Mouse (Mus musculus) CH12.LX (cell line): ENCODE measurements around the gene Ostm1. TPM values are rescaled to one million over a fixed set of nuclear protein-coding genes. Genes with fewer than 3 reads are reported as not detected.

Experiments
- DNase-seq: peaks from one replicate; pipeline ENCODE4 v3.0.0-alpha.2; 2013; ENCODE audit errors: extremely low read depth
- H3K27ac ChIP-seq: 2 replicates; pipeline ENCODE4 v1.5.1; 2012; ENCODE audit warnings: low read depth, mild to moderate bottlenecking, control low read depth, moderate library complexity; ENCODE audit not compliant: insufficient read depth
- H3K27me3 ChIP-seq: replicated peaks from 2 replicates; pipeline ENCODE3; 2012; ENCODE audit warnings: inconsistent platforms
- H3K36me3 ChIP-seq, 2 experiments: replicated peaks in 1 of 2; 2 replicates each; pipeline versions ENCODE3 to v1.6.1; 2012; ENCODE audit warnings: inconsistent platforms in 1 of 2, low read length in 1 of 2, mild to moderate bottlenecking in 1 of 2, mixed read lengths in 1 of 2, moderate library complexity in 1 of 2; ENCODE audit not compliant: control insufficient read depth in 1 of 2, insufficient read depth in 1 of 2
- H3K4me1 ChIP-seq, 2 experiments: 2 replicates each; pipeline ENCODE4 v1.6.1; 2012; ENCODE audit warnings: inconsistent platforms in 1 of 2, moderate library complexity in 1 of 2; ENCODE audit not compliant: insufficient read depth in 2 of 2, control insufficient read depth in 1 of 2
- H3K4me2 ChIP-seq: 2 replicates; pipeline ENCODE4 v1.6.1; 2012; ENCODE audit warnings: low read depth, mild to moderate bottlenecking, control low read depth; ENCODE audit not compliant: poor library complexity, insufficient read depth, severe bottlenecking
- H3K4me3 ChIP-seq, 3 experiments: fragments of 150-350 bp in 1 of 3; sonication (generic) in 1 of 3; replicated peaks in 1 of 3; 2 replicates each; pipeline versions ENCODE3 to v1.5.1; 2011 to 2012; ENCODE audit warnings: low read depth in 2 of 3, low read length in 2 of 3, mild to moderate bottlenecking in 2 of 3, moderate library complexity in 2 of 3, control low read depth in 1 of 3, improper control_type of control experiment in 1 of 3, inconsistent platforms in 1 of 3, mixed read lengths in 1 of 3; ENCODE audit not compliant: poor library complexity in 1 of 3
- H3K79me2 ChIP-seq: replicated peaks from 2 replicates; pipeline ENCODE4 v1.6.1; 2012; ENCODE audit warnings: mild to moderate bottlenecking, moderate library complexity; ENCODE audit not compliant: control insufficient read depth, poor library complexity, insufficient read depth, severe bottlenecking; ENCODE audit errors: extremely low read depth
- H3K9ac ChIP-seq: 2 replicates; pipeline ENCODE4 v1.6.1; 2012; ENCODE audit warnings: low read depth, mild to moderate bottlenecking, control low read depth, moderate library complexity; ENCODE audit not compliant: insufficient read depth
- H3K9me3 ChIP-seq: replicated peaks from 2 replicates; pipeline ENCODE3; 2012; ENCODE audit warnings: low read length, inconsistent platforms, mixed read lengths
- BHLHE40 ChIP-seq: IDR thresholded peaks from 2 replicates; pipeline ENCODE4 v1.6.1; 2011; ENCODE audit warnings: mild to moderate bottlenecking, low read depth, low read length, improper control_type of control experiment
- CTCF ChIP-seq, 2 experiments: IDR thresholded peaks in 1 of 2; conservative IDR thresholded peaks in 1 of 2; 2 replicates each; pipeline ENCODE4 v1.5.1; 2011 to 2012; ENCODE audit warnings: low read depth in 2 of 2, low read length in 2 of 2, improper control_type of control experiment in 1 of 2, inconsistent platforms in 1 of 2, mild to moderate bottlenecking in 1 of 2, moderate library complexity in 1 of 2
- ETS1 ChIP-seq: conservative IDR thresholded peaks from 2 replicates; pipeline ENCODE4 v1.6.1; 2012; ENCODE audit warnings: low read depth, mild to moderate bottlenecking, inconsistent platforms, low read length, improper control_type of control experiment, moderate library complexity
- IRF4 ChIP-seq: IDR thresholded peaks from 2 replicates; pipeline ENCODE4 v1.6.1; 2014; ENCODE audit warnings: low read depth, mild to moderate bottlenecking, inconsistent platforms, low read length, improper control_type of control experiment
- RAD21 ChIP-seq: IDR thresholded peaks from 2 replicates; pipeline ENCODE4 v1.6.1; 2011; ENCODE audit warnings: low read depth, mild to moderate bottlenecking, low read length, improper control_type of control experiment, moderate library complexity
- SIN3A ChIP-seq: IDR thresholded peaks from 2 replicates; pipeline ENCODE4 v1.6.1; 2012; ENCODE audit warnings: low read length, improper control_type of control experiment, inconsistent platforms
- TBP ChIP-seq: conservative IDR thresholded peaks from 2 replicates; pipeline ENCODE4 v1.6.1; 2011; ENCODE audit warnings: low read depth, low read length, improper control_type of control experiment
- USF2 ChIP-seq: conservative IDR thresholded peaks from 2 replicates; pipeline ENCODE4 v1.6.1; 2011; ENCODE audit warnings: low read depth, low read length, improper control_type of control experiment
- dilution Hi-C: fragments of 300-500 bp; cut with MboI; formaldehyde crosslinking; loops from 2 replicates; pipeline ENCODE4 v1.14.3; 2020; ENCODE audit warnings: low sequenced_read_pairs; ENCODE audit not compliant: extremely low pct_unique_long_range_greater_than_20kb, extremely low pct_ligation_motif_present
- in situ Hi-C: fragments of 300-500 bp; cut with MboI; formaldehyde crosslinking; loops from 3 replicates; pipeline ENCODE4 v1.14.3; 2019; ENCODE audit warnings: low sequenced_read_pairs, low pct_ligation_motif_present, low pct_unique_long_range_greater_than_20kb, mixed read lengths
- polyA plus RNA-seq: library from polyadenylated mRNA; unstranded; fragments of >175 nt; gene quantifications from 2 replicates; pipeline ENCODE4 v1.2.1, GENCODE M21; 2012; ENCODE audit warnings: low read depth; ENCODE audit not compliant: insufficient read length
- total RNA-seq, 2 experiments: library from RNA; depleted of rRNA; stranded (reverse); fragments of 300-350 nt in 1 of 2; fragments of >200 nt in 1 of 2; gene quantifications; 2 replicates each; pipeline ENCODE4 v1.2.3; 2012 to 2014

Ostm1 gene
- total and polyA plus RNA-seq, 3 experiments, result 19.4 to 30.2 (median 19.4) TPM

GRCm38 (mm10) chr10:42591993-42592686 is 8.5 kb downstream of the Ostm1 start:
- DNase-seq, result no peak
- peaks cover 37% of the 10 kb centered on the region for H3K27me3 ChIP-seq
- dilution Hi-C loops, result no loop called here

DNA sequence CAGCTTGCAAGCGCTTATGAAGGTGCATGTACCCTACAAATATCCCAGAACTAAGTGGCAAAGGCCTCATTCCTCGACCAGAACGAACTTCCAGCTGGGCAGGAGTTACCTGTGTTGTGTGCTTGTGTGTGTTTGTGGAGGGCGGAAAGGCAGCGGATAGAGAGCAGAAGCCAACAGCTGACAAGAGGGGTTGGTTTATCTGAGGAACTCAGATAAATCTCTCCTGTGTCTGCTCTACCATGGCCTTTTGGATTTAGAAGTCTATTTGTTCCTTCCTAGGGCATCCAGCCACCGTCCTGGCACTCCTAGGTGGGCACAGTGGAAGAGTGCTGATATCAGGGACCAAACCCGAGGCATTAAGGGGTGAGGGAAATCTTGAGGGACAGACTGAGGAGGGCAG is 9.6 kb downstream of the Ostm1 start:
- TF ChIP-seq BHLHE40 (no peak), RAD21 (no peak)
- Histone ChIP-seq H3K4me1 (peaks cover 6 to 12% of the 10 kb centered on the region in 2 experiments), H3K27ac (no peak overlapping the region), H3K4me3 (no peak overlapping the region), H3K9ac (no peak overlapping the region), H3K9me3 (no peaks in the 10 kb centered on the region), H3K4me2 (no peak overlapping the region), H3K36me3 (no peaks in the 10 kb centered on the region), H3K27me3 (peaks cover 37% of the 10 kb centered on the region), H3K79me2 (no peaks in the 10 kb centered on the region)
- in situ Hi-C loops (no loop called here), dilution Hi-C loops (no loop called here)
- no peak for DNase-seq

More at GRCm38 (mm10) chr10:42591993-42592686, 8.5 kb downstream of the Ostm1 start:
- H3K4me1 ChIP-seq, result peaks cover 6 to 12% of the 10 kb centered on the region in 2 experiments
- no peaks in the 10 kb centered on the region for H3K9me3 ChIP-seq
- H3K27ac ChIP-seq, result no peak overlapping the region
- H3K4me3 ChIP-seq, result peak overlapping the region; percentile 13 to 54 (median 42)
- no peaks in the 10 kb centered on the region for H3K79me2 ChIP-seq
- peak overlapping the region; percentile 70 for H3K4me2 ChIP-seq
- H3K9ac ChIP-seq, result peak overlapping the region; percentile 32; the same call in 1 of the 2 replicates
- TF ChIP-seq USF2, result no peak
- TF ChIP-seq TBP, result no peak
- no peak for TF ChIP-seq ETS1
- H3K36me3 ChIP-seq, result no peaks in the 10 kb centered on the region
- in situ Hi-C loops, result no loop called here

GRCm38 (mm10) chr10:42598615-42599014 is 15.0 kb downstream of the Ostm1 start:
- H3K27me3 ChIP-seq, result peaks cover 5% of the 10 kb centered on the region

More at GRCm38 (mm10) chr10:42598615-42599014, 15.0 kb downstream of the Ostm1 start:
- TF ChIP-seq SIN3A (no peak), CTCF (conservative IDR thresholded peaks at IDR 0.05 in 1 of 2, IDR thresholded peaks at IDR 0.05 in 1 of 2; ENCODE audit: low read depth in 2 of 2, low read length in 2 of 2) (peak in 1 of 2 experiments; percentile 26; a peak in 2 of 4 replicates), IRF4 (peak; percentile 39; the same call in 1 of the 2 replicates)
- Histone ChIP-seq H3K9ac (no peak overlapping the region), H3K4me3 (no peak overlapping the region), H3K9me3 (no peaks in the 10 kb centered on the region), H3K4me2 (no peak overlapping the region), H3K79me2 (no peaks in the 10 kb centered on the region), H3K27ac (no peak overlapping the region), H3K36me3 (no peaks in the 10 kb centered on the region), H3K4me1 (no peaks in the 10 kb centered on the region)
- in situ Hi-C loops, result no loop called here
- dilution Hi-C loops, result no loop called here
- no peak for DNase-seq
